Mouse (Mus musculus): ENCODE measurements at regions not wholly inside any gene's neighbourhood (a gene's known extent, or its start where the extent isn't known, plus 50 kb on each side); places are given as distances from the start of the nearest gene placed in this dataset.
"Not testable (repeated sequence)": the region's sequence is repeated elsewhere in the genome, so short reads cannot be mapped to it uniquely, and the experiment has no call there.

DNA sequence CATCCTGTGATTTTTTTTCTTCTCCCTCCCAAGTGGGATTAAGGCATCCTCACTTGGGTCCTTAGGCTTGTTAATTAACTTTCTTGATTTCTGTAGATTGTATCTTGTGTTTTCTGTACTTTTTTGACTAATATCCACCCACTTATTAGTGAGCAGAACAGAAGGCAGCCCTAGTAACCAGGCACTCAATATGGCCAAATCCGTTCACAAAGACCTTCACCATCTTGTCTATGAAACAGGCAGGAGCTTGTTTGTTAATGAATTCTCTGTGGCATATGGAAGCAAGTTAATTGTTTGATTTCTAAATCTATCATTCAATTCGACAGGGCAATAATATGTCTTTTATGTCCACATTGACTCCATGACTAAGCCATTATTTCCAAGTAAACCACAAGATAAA, 798.2 kb upstream of the 4921530L21Rik start:
- no peak overlapping the region for H3K4me2 ChIP-seq (replicated peaks)
- H3K9ac ChIP-seq (replicated peaks) = no peak overlapping the region
- WGBS = 64% methylated on average over 2 of the region's 2 CpGs
- no peak overlapping the region for H3K27ac ChIP-seq (replicated peaks)
- peak; percentile 73; the same call in 1 of the 2 replicates for ATAC-seq (ENCODE audit: low FRiP score, low read depth)
- no peaks in the 10 kb centered on the region for H3K36me3 ChIP-seq
- no peak overlapping the region for H3K4me3 ChIP-seq
- no peaks in the 10 kb centered on the region for H3K27me3 ChIP-seq
- no peaks in the 10 kb centered on the region for H3K4me1 ChIP-seq
- H3K9me3 ChIP-seq = no peaks in the 10 kb centered on the region

DNA sequence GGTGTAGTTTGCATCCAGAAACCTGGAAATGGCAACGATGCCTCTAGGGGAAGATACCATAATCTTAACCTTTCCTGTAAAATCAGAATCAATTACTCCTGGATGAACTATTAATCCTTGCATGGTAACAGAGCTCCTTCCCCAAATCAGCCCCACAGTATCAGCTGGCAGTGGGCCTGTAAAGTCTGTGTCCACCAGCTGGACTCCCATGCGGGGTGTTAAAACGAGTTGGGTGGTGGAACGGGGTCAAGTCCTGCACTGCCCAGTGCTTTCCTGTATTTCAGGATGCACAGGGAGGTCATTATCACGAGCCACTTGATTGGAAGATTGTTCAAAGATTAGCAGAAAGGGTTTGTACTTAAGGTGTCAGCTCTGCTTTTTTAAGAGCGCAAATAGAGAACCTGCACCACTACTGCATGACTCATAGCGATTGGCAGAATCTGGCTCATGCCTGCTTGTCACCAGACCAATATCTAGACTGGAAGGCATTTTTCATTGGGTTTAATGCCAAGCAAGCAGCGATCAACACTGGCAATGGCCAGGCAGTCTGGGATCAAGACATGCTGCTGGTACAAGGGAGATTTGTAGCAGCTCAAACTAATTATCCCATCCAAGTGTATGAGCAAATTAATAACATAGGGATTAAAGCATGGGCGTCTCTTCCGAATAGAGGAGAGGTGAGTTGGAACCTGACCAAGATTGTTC, 789.2 kb upstream of the 4921530L21Rik start:
- not testable (repeated sequence) for H3K9ac ChIP-seq (replicated peaks); H3K27me3 ChIP-seq; H3K27ac ChIP-seq (replicated peaks); H3K4me1 ChIP-seq; H3K4me3 ChIP-seq; ATAC-seq (ENCODE audit: low FRiP score, low read depth); H3K36me3 ChIP-seq; H3K9me3 ChIP-seq; H3K4me2 ChIP-seq (replicated peaks)
- WGBS = 89% methylated on average over 10 of the region's 10 CpGs

DNA sequence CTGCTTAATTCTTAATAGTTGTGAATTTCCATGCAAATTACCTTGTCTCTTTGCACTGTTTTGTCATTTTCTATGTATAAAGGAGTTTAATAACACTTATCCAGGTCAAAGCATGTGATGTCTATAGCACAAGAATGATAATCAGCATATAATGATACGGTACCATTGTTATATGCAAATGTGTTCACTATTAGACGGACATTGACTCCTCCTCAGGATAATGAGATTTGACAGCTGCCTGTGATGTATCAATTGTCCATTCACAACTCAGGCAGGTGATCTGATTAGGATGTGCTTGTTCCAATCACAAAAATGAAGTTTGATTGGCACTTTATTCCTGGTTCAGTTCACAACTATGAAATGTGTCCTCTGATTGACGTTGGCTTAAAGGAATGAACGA, 767.2 kb upstream of the 4921530L21Rik start:
- Histone ChIP-seq H3K4me1 (no peaks in the 10 kb centered on the region), H3K4me3 (no peak overlapping the region), H3K9me3 (no peaks in the 10 kb centered on the region), H3K9ac (replicated peaks) (no peak overlapping the region), H3K27me3 (no peaks in the 10 kb centered on the region), H3K4me2 (replicated peaks) (no peak overlapping the region), H3K36me3 (no peaks in the 10 kb centered on the region), H3K27ac (replicated peaks) (no peak overlapping the region)
- WGBS = 58% methylated on average over 4 of the region's 4 CpGs
- ATAC-seq (ENCODE audit: low FRiP score, low read depth) = no peak
